Mouse (Mus musculus) cortical plate, adult 2 months (tissue): ENCODE results near the gene Fam8a1. TPM values are rescaled to one million over a fixed set of nuclear protein-coding genes. Genes with fewer than 3 reads are reported as not detected.
A peak's percentile ranks its signal among the peaks of the same experiment; 100 is the strongest.

Source experiments
- H3K27ac ChIP-seq: fragments of 200-500 bp; 2 replicates; pipeline ENCODE4 v1.5.1; 2012; ENCODE audit warnings: low read length, control low read depth, inconsistent platforms; ENCODE audit not compliant: insufficient read depth
- H3K4me1 ChIP-seq: fragments of 200-500 bp; 2 replicates; pipeline ENCODE4 v1.6.1; 2011; ENCODE audit warnings: low read length; ENCODE audit not compliant: control insufficient read depth, insufficient read depth
- H3K4me3 ChIP-seq: fragments of 200-500 bp; 2 replicates; pipeline ENCODE4 v1.5.1; 2011; ENCODE audit warnings: mild to moderate bottlenecking, low read length, control low read depth; ENCODE audit not compliant: insufficient read depth
- CTCF ChIP-seq: fragments of 200-500 bp; IDR thresholded peaks from 2 replicates; pipeline ENCODE4 v1.5.1; 2011; ENCODE audit warnings: mild to moderate bottlenecking, control low read depth, low read length; ENCODE audit not compliant: insufficient read depth; ENCODE audit errors: extremely low read depth
- POLR2A ChIP-seq: fragments of 200-500 bp; IDR thresholded peaks from 2 replicates; pipeline ENCODE4 v1.6.1; 2011; ENCODE audit warnings: mild to moderate bottlenecking, low read length, control low read depth; ENCODE audit not compliant: insufficient read depth; ENCODE audit errors: extremely low read depth
- polyA plus RNA-seq: library from polyadenylated mRNA; depleted of rRNA; stranded (reverse); fragments of >200 nt; gene quantifications from 2 replicates; pipeline ENCODE4 v1.2.3, GENCODE M21; 2012; rRNA removed

The Fam8a1 gene
- polyA plus RNA-seq, 1 experiment, result 46.1 TPM

DNA sequence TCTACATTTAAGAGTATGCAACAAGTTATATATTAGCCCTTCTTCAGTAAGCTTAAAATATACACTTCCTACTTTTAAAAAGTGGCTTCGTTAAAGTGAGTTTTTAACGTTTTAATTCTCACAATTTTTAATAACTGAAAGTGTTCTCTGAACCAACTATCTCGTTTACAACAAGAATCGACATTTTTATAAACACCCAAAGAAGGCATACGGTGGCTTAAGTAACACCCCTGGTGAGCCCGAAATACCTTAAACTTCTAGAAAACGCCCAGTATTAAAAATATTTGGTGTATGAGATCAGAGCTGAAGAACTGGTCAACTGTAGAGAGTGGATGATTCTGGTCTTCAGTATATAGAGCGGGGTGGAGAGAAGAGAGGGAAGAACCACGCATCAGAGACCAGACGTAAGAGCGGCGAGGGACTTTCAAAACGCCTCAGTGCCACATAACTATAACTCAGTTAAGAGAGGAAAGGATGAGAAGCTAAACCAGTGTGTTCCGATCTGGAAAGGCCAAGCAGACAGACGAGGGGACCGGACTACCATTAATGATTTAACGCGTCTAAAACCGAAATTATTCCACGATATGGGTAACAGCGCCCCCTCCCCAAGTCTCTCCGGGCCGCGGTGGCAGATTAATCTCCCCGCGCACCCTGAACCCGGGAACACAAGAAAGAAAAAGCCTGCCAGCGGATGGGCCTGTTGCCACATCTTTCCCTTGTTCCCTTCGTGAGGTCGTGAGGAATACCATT, 57.1 kb downstream of the Fam8a1 start:
- Histone ChIP-seq H3K4me3 (peak overlapping the region; percentile 24), H3K4me1 (peaks cover 3% of the 10 kb centered on the region; the same call in 1 of the 2 replicates), H3K27ac (no peak overlapping the region)
- no peak for TF ChIP-seq CTCF
- TF ChIP-seq POLR2A, result no peak

DNA sequence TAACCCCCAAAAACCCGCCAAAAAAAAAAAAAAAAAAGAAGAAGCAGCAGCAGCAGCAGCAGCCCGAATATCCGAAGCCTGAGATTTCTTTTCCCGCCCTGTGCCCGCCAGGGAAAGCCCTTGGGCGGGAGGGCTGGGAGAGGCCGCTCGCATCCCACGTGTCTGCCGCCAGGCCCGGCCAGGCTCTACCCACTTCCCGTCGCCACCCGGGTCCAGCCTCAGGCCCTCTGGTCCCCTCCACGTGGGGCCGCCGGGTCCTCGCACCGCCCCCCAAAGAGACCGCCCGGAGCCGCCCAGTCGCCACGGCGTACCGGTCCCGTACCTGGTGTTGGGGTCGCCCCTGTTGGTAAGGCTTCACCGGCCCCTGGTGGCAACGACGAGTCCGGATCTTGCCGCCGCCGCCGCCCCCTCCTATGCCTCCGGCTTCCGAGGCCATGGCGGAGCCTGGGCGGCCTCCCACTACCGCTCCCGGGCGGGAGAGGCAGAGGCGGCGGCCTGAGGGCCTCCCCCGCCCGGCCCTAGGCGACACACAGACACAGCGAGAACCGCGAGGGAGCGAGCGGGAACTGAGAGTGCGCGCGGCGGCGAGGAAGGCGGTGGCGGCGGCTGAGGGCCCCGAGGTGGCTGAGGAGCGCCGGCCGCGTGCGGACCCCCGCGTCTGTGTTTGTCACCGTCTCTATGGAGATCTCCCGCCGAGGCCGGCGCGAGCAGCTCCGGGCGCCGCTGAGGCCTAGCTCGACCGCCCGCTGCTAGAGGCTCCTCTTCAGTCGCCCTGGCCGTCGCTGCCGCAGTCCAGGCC, 57.9 kb downstream of the Fam8a1 start:
- TF ChIP-seq POLR2A, result no peak
- no peak for TF ChIP-seq CTCF
- H3K4me1 ChIP-seq, result peaks cover 3% of the 10 kb centered on the region; the same call in 1 of the 2 replicates

More for the DNA sequence above, 57.9 kb downstream of the Fam8a1 start:
- Histone ChIP-seq H3K4me3 (peak overlapping the region; percentile 24), H3K27ac (peak overlapping the region; percentile 58)

Other genes with a start within 250 kb of the Fam8a1 start
- 213 and 221 TPM in 2 replicates for gene Cap2, start 167.7 kb upstream of the Fam8a1 start, polyA plus RNA-seq
- 28.4 and 31.9 TPM in 2 replicates for gene Nup153, start 58.4 kb downstream of the Fam8a1 start, polyA plus RNA-seq